In genomic region chr2:58159880-58160279, GRCm38 (mm10) we compare ENCODE assay signal across 8 mouse cellular contexts. TPM values are rescaled to one million over a fixed set of nuclear protein-coding genes. Genes with fewer than 3 reads are reported as not detected.
DNase-seq lines count a peak whose midpoint lies in the region; ATAC-seq and TF ChIP-seq lines count a peak whose summit lies in the region.

No protein-coding gene starts in this region.

- H3K9ac ChIP-seq in liver, postnatal 0 days (replicated peaks) = peak overlapping the region; percentile 67

- peak; percentile 80 to 82 for DNase-seq in B cell, adult 2 months
- peak; percentile 64 to 78 for DNase-seq in CD8-positive naive resting alpha-beta T cell, adult 2 months (ENCODE audit: low read depth in 2 of 2, low spot score in 2 of 2)
- DNase-seq in liver, postnatal 0 days = peak; percentile 39
- peak; percentile 52 for DNase-seq in spleen, adult 12 weeks (ENCODE audit: low spot score)
- no peak for DNase-seq in urinary bladder, postnatal 25 days (ENCODE audit: low spot score)
- DNase-seq in Muller cell, postnatal 12 days (ENCODE audit: inconsistent ontology term) = no peak
- DNase-seq in limb, embryonic 10.5 days (ENCODE audit: low spot score) = no peak
- no peak for DNase-seq in cerebellum, postnatal 25 days

- TF ChIP-seq CTCF in liver, postnatal 0 days (IDR thresholded peaks at IDR 0.05; ENCODE audit: low read depth) = no peak

- no peaks in the 10 kb centered on the region for H3K36me3 ChIP-seq in liver, postnatal 0 days (replicated peaks; ENCODE audit: insufficient read depth, low read length)
- no peaks in the 10 kb centered on the region for H3K36me3 ChIP-seq in limb, embryonic 10.5 days

- H3K27me3 ChIP-seq in liver, postnatal 0 days (ENCODE audit: insufficient read depth, low read length) = no peaks in the 10 kb centered on the region
- no peaks in the 10 kb centered on the region for H3K27me3 ChIP-seq in limb, embryonic 10.5 days (ENCODE audit: low read depth, poor library complexity, severe bottlenecking)

- H3K4me2 ChIP-seq in liver, postnatal 0 days (ENCODE audit: low read depth, low read length) = peak overlapping the region; percentile 68

- no peak for TF ChIP-seq EP300 in liver, postnatal 0 days (IDR thresholded peaks at IDR 0.05; ENCODE audit: low read depth)

- H3K9me3 ChIP-seq in liver, postnatal 0 days (ENCODE audit: low read length) = no peaks in the 10 kb centered on the region
- H3K9me3 ChIP-seq in limb, embryonic 10.5 days (replicated peaks) = no peaks in the 10 kb centered on the region

- H3K27ac ChIP-seq in liver, postnatal 0 days (ENCODE audit: low read depth) = peak overlapping the region; percentile 78
- no peak overlapping the region for H3K27ac ChIP-seq in limb, embryonic 10.5 days

- peaks cover 2% of the 10 kb centered on the region; the same call in 1 of the 2 replicates for H3K4me1 ChIP-seq in liver, postnatal 0 days (ENCODE audit: insufficient read depth)
- H3K4me1 ChIP-seq in limb, embryonic 10.5 days = peaks cover 9% of the 10 kb centered on the region

- H3K4me3 ChIP-seq in liver, postnatal 0 days (ENCODE audit: low read depth, low read length) = peak overlapping the region; percentile 51
- H3K4me3 ChIP-seq in limb, embryonic 10.5 days = no peak overlapping the region

- WGBS in liver, postnatal 0 days (ENCODE audit: insufficient replicate concordance) = 42% methylated on average over 13 of the region's 13 CpGs
- 97% methylated on average over 13 of the region's 13 CpGs for WGBS in limb, embryonic 10.5 days

- ATAC-seq in liver, postnatal 0 days = peak; percentile 40

RNA-seq across cellular contexts. Expression of gene Cytip, which starts 35.5 kb away (rescaled TPM):
- 6.8 and 7.5 TPM in 2 replicates for polyA plus RNA-seq in liver, postnatal 0 days (2015; fragmentation: Nextera tagmentation; extraction: Ambion mirVana)
- polyA plus RNA-seq in limb, embryonic 10.5 days (2016; fragmentation: Nextera tagmentation; extraction: Ambion mirVana) = 0.23 and 0.26 TPM in 2 replicates

Comparison
In these comparisons a context has a peak if more than half of its experiments do, and no peak if none do; other contexts are left out.
1. DNase-seq: peak in B cell, adult 2 months (2 of 2), CD8-positive naive resting alpha-beta T cell, adult 2 months (2 of 2), liver, postnatal 0 days (single experiment) and spleen, adult 12 weeks (single experiment); none in urinary bladder, postnatal 25 days (single experiment), Muller cell, postnatal 12 days (single experiment), limb, embryonic 10.5 days (single experiment) and cerebellum, postnatal 25 days (0 of 2).